Mouse (Mus musculus): Measurements from ENCODE around the gene Gm20388. TPM values are rescaled to one million over a fixed set of nuclear protein-coding genes. Genes with fewer than 3 reads are reported as not detected.

The Gm20388 gene
- polyA plus RNA-seq, 1 experiment from 2014 or later, result 24.8 TPM

GRCm38 (mm10) chr8:123101735-123102685 lies 3191.4 kb downstream of the Gm20388 start, which contains the start of gene Rpl13:
Gene Rpl13 (plus strand): TSS chr8:123102350.

GRCm38 (mm10) chr8:123117127-123117731 lies 3206.6 kb downstream of the Gm20388 start, which contains the start of gene Cpne7:
Gene Cpne7 (plus strand): TSS chr8:123117374.

GRCm38 (mm10) chr8:123157888-123158465 lies 3247.3 kb downstream of the Gm20388 start, which contains the start of gene Sult5a1:
Gene Sult5a1 (minus strand): TSS chr8:123158315.

GRCm38 (mm10) chr8:123185566-123186409 lies 3275.1 kb downstream of the Gm20388 start, which contains the start of gene Dpep1:
Gene Dpep1 (plus strand): TSS chr8:123186242.

GRCm38 (mm10) chr8:123212321-123213117 lies 3301.9 kb downstream of the Gm20388 start, which contains the start of the genes Chmp1a and Spata33:
Gene Chmp1a (minus strand): TSS chr8:123212763.
Gene Spata33 (plus strand): TSS chr8:123212832.

GRCm38 (mm10) chr8:123224278-123225266 lies 3313.9 kb downstream of the Gm20388 start, which contains the start of gene Cdk10:
Gene Cdk10 (plus strand): TSS chr8:123224842.

GRCm38 (mm10) chr8:123235520-123236497 lies 3325.2 kb downstream of the Gm20388 start, which contains the start of gene Spata2l:
Gene Spata2l (minus strand): TSS chr8:123236233.

GRCm38 (mm10) chr8:123254099-123254885 lies 3343.7 kb downstream of the Gm20388 start, which contains the start of the genes Zfp276 and Vps9d1:
Gene Zfp276 (plus strand): TSS chr8:123254195.
Gene Vps9d1 (minus strand): TSS chr8:123254348.

GRCm38 (mm10) chr8:123318467-123318911 lies 3407.8 kb downstream of the Gm20388 start, which contains the start of gene Fanca:
Gene Fanca (minus strand): TSS chr8:123318576.

GRCm38 (mm10) chr8:123332262-123333090 lies 3421.8 kb downstream of the Gm20388 start, which contains the start of gene Spire2:
Gene Spire2 (plus strand): TSS chr8:123332713.

GRCm38 (mm10) chr8:123373403-123374238 lies 3463.0 kb downstream of the Gm20388 start, which contains the start of gene Tcf25:
Gene Tcf25 (plus strand): TSS chr8:123373753.

GRCm38 (mm10) chr8:123406786-123407185 lies 3496.1 kb downstream of the Gm20388 start, which contains the start of gene Mc1r:
Gene Mc1r (plus strand): TSS chr8:123407107.

GRCm38 (mm10) chr8:123411246-123411645 lies 3500.6 kb downstream of the Gm20388 start, which contains the start of gene Tubb3:
Gene Tubb3 (plus strand): TSS chr8:123411424.

GRCm38 (mm10) chr8:123423441-123423840 lies 3512.8 kb downstream of the Gm20388 start, which contains the start of gene Def8:
Gene Def8 (plus strand): TSS chr8:123423527.

GRCm38 (mm10) chr8:123477737-123478258 lies 3567.2 kb downstream of the Gm20388 start, which contains the start of gene Afg3l1:
Gene Afg3l1 (plus strand): TSS chr8:123477903.

